Mouse (Mus musculus) lung, adult 2 months (tissue): ENCODE data around the gene Slc38a3. TPM values are rescaled to one million over a fixed set of nuclear protein-coding genes. Genes with fewer than 3 reads are reported as not detected.

Experiments used
- DNase-seq: peaks from one replicate; pipeline ENCODE4 v3.0.0; 2022
- H3K4me1 ChIP-seq: fragments of 200-500 bp; 2 replicates; pipeline ENCODE4 v1.6.1; 2011; ENCODE audit warnings: low read length; ENCODE audit not compliant: control insufficient read depth, insufficient read depth
- H3K4me3 ChIP-seq: fragments of 200-500 bp; replicated peaks from 2 replicates; pipeline ENCODE3; 2011; ENCODE audit warnings: low read depth, mild to moderate bottlenecking, control low read depth, low read length; ENCODE audit errors: extremely low read depth
- CTCF ChIP-seq: fragments of 200-500 bp; IDR thresholded peaks from 2 replicates; pipeline ENCODE4 v1.5.1; 2011; ENCODE audit warnings: mild to moderate bottlenecking, low read length, control low read depth; ENCODE audit not compliant: insufficient read depth
- POLR2A ChIP-seq: fragments of 200-500 bp; IDR thresholded peaks from 2 replicates; pipeline ENCODE4 v1.6.1; 2011; ENCODE audit warnings: low read depth, mild to moderate bottlenecking, control low read depth, low read length, borderline replicate concordance; ENCODE audit errors: extremely low read depth
- WGBS: fragments of 180-500 bp; shearing (Covaris S2); methylation state at CpG from one replicate; pipeline ENCODE4 v1.1.7; 2018; 5-methylcytosine and 5-hydroxymethylcytosine counted together
- polyA plus RNA-seq: library from polyadenylated mRNA; depleted of rRNA; stranded (reverse); fragments of >200 nt; gene quantifications from 2 replicates; pipeline ENCODE4 v1.2.3, GENCODE M21; 2012

Slc38a3 gene
- polyA plus RNA-seq, 1 experiment: 16.1 TPM

DNA sequence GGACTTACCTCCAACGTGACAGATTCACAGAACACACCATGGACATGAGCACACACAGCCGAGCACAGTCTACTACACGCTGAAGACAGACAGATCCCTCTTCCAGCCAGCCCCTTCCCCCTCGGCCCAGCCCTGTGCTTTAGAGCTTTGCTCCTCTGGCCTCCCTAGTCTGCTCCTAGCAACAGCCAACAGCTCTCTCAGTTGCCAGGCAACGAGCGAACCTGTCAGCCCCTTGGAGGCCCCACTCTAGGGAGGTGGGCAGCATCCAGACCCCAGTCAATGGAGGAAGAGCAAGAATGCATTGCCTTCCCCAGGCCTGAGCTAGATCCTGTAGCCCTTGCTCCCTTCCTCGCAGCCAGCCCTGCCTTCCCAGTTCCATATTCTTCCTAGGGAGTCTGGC is 32.3 kb downstream of the Slc38a3 start:
- Histone ChIP-seq H3K4me1 (peaks cover 18% of the 10 kb centered on the region), H3K4me3 (no peak overlapping the region)
- 68% methylated on average over 7 of the region's 7 CpGs for WGBS
- no peak for DNase-seq
- no peak for TF ChIP-seq CTCF
- TF ChIP-seq POLR2A: no peak

DNA sequence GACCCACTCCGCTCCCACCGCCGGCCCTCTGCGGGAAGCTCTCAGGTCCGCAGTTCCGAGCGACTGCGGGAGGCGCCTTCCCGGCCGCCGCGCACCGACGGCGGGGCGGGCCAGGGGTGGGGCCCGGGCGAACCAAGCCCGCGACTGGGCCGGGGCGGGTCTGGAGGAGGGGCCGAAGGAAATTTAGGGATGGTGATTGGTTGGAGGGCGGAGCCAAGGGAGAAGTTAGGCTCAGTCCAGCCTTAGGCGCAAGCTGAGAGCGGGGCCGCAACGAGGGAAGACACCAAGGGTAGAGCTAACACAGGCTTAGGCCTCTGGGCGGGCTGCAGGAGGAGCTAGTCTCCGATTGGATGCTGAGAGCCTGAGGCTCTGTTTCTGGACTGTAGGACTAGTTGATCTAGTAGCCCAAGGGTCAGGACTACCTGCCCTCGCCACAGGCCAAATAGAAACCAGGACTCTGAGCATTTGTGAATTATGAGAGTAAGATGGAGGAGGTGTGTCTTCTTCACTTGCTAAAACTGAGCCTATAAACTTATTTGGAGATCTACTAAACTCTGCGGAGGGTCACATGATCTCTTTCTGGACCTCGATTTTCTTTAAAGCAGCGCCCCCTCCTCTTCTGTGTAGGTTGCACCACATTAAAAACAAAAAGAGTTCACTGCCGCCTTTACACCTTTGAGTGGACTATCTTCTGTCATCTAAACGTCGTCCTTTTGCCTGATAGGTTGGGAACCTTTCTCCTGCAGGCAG is 33.9 kb downstream of the Slc38a3 start, which contains the start of gene Gnai2:
TSS of gene Gnai2 (minus strand) at position 89 of the 750 bp plus-strand sequence.
- peak; percentile 79 for TF ChIP-seq POLR2A
- no peak for TF ChIP-seq CTCF
- Histone ChIP-seq H3K4me3 (peak within 1 kb of the TSS; percentile 87), H3K4me1 (peaks cover 31% of the 10 kb centered on the region)
- WGBS: 5% methylated on average over 38 of the region's 38 CpGs
- DNase-seq: peak; percentile 98

DNA sequence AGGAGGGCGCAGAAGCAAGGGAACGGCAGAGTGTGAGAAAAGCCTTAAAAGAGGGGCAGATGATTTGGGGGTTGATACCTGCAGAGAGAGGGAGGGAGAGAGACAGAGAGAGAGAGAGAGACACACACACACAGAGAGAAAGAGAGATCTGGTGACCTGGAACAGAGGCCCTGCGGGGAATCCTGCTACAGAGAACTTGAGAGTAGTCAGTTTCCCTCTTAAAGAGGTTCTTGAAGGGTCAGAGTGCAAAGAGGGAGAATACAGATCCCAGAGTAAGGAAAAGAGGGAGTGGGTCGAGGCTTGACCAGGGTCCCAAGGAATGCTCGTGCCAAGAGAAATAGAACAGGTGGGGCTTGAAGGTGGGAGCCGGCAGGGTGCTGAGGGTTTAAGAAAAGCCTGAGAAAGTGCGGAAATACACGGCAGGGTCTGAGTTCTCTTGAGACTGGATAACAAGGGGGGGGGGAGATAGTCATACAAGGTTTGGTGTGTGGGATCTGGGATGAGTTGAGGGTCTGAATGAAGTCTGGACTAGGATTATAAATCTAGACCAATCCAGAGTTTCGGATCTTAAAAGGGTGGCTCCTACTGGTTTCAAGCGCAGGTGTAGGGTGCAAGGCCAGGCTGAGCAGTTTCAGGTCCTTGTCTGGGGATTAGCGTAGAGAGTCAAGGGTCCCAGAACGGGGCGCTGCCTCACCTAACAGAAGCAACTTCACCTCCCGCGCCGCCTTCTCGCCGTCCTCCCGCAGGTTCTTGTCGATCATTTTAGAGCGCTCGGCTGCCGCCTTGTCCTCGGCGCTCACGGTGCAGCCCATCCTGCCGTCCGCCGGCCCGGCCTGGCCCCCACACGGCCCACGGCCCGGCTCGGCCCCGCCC is 34.7 kb downstream of the Slc38a3 start:
- under 1% methylated on average over 35 of the region's 35 CpGs for WGBS
- no peak for DNase-seq
- Histone ChIP-seq H3K4me1 (peaks cover 36% of the 10 kb centered on the region), H3K4me3 (peak overlapping the region; percentile 87)
- TF ChIP-seq POLR2A (no peak), CTCF (no peak)

DNA sequence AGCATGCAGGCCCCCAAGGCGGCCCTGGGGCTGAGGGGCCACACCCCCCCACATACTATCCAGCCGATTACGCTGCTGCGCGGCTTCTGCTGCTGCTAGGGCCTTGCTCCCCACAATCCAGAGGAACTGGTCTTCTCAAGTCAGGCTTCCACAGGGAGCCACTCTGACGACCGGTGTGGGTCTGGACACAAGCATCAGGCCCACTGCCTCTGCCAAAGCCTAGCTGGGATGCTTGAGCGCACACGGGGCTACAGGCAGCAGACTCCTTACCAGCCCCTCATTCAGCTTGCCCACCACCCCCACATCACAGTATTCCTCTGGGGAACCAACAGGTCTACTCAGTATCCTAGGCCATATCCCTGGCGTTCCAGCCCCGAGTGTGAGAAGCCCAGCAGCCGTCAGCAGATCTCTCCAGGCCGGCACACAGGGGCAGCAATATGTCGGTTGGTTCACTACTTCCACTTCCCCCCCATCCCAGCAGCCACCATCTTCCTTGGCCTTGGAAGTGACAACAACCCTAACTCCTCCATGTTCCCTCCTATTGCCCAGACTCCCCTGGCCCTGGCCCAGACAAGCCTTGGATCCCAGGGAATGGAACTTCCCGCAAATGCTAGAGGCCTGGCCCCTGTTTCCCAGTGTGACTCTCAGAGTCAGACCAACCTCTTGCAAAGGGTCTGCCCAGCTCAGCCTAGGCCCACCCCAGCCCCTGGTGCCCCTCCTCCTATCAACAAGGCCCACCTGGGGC is 35.5 kb downstream of the Slc38a3 start:
- TF ChIP-seq POLR2A (0 out of 2 replicates have a peak, but pooled peaks have one; percentile 6), CTCF (no peak)
- WGBS: under 1% methylated on average over 15 of the region's 15 CpGs
- Histone ChIP-seq H3K4me3 (peak overlapping the region; percentile 87), H3K4me1 (peaks cover 45% of the 10 kb centered on the region)
- no peak for DNase-seq

DNA sequence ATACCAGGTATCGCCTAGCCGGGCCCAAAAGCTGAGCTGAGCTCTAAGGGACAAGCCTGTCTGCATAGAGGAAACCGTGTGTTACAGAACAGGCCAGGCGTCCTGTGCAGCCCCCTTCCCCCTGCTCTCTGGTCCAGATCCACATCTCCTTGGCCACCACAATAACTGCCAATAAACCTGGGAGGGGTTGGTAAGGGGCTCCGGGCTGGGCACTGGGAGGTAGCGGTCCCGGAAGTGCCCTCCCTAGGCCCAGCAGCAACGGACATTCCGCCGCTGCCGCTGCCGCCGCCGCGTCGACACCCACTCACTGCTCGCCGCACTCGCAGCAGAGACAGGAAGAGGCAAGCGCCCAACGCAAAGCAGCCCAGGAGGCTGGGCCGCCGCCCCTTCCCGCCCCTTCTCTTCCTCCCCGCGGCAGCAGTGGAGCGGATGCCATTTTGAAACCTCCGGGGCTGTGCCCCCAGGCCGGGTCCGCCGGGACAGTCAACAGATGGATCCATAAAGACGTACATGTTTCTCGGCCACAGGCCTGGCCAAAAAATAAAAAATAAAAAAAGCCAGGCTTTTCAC is 36.2 kb downstream of the Slc38a3 start:
- 1% methylated on average over 33 of the region's 33 CpGs for WGBS
- peak overlapping the region; percentile 87 for H3K4me3 ChIP-seq
- peak; percentile 83 for DNase-seq
- H3K4me1 ChIP-seq: peaks cover 51% of the 10 kb centered on the region
- TF ChIP-seq CTCF (no peak), POLR2A (peak; percentile 83; the same call in 1 of the 2 replicates)

DNA sequence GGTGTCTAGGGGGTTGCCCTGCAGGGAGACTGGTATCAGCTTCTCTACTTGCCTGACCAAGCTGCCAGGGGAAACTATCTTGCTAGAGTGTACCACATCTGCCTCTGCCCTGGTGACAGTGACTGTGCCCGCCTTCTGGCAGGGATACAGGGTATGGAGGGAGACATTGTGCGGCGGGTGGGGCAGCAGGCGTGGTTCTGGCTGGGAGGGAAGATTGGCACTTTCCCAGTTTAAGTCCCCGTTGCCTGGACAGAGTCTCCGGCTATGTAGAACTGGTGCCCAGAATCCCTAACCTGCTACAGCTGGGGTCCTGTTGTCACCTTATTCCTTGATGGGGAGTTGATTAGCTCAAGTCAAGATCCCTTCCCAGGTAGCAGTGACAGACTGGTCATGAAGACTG is 36.9 kb downstream of the Slc38a3 start:
- WGBS: 15% methylated on average over 6 of the region's 6 CpGs
- TF ChIP-seq POLR2A: peak; percentile 20; the same call in 1 of the 2 replicates
- TF ChIP-seq CTCF: no peak
- DNase-seq: peak; percentile 60
- H3K4me1 ChIP-seq: peaks cover 58% of the 10 kb centered on the region
- H3K4me3 ChIP-seq: peak overlapping the region; percentile 87

DNA sequence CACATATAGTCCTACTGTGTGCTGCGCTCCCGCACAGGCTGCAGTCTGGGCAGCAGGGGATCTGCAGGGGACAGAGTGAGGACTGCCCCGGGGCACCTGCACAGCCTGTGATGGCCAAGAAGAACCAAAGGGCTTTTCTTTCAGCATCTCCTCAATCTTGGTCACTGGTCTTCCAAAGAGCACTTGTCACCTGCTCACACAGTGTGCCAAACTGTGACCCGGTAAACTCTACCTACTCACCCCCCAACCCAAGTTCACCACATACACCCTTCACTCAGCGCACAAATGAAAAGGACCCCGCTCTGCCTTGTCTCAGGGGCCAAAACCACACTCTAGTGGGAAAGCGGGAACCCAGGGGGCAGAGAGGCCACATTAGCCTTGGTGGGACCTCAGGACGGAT is 37.5 kb downstream of the Slc38a3 start:
- no peak for TF ChIP-seq POLR2A
- Histone ChIP-seq H3K4me3 (no peak overlapping the region), H3K4me1 (peaks cover 60% of the 10 kb centered on the region)
- 80% methylated on average over 8 of the region's 8 CpGs for WGBS
- no peak for DNase-seq

DNA sequence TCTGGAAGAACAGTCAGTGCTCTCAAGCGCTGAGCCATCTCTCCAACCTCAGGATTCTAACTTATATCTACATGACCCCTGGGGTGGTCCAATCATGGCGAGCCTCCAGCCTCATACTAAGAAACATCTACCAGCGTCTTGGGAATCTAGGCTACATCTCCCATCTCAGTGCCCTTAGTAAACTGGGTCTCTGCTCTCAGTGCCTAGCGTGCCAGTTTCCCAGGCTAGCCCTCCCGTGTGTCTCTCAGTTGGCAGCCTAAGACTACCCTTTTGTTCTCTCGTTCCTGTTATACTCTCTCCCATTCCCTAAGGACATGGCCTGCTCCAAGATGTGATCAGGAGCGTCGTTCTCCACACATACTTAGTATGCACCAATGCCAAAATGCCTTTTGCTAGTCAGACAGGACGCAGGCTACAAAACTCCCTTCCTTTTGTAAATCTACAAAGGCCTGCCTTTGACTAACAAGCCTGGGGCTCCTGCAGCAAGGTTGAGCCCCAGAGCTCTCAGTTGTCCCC is 38.0 kb downstream of the Slc38a3 start:
- no peak for DNase-seq
- peaks cover 65% of the 10 kb centered on the region for H3K4me1 ChIP-seq
- WGBS: 45% methylated on average over 9 of the region's 9 CpGs
- TF ChIP-seq CTCF: no peak
- TF ChIP-seq POLR2A: no peak
- no peak overlapping the region for H3K4me3 ChIP-seq

DNA sequence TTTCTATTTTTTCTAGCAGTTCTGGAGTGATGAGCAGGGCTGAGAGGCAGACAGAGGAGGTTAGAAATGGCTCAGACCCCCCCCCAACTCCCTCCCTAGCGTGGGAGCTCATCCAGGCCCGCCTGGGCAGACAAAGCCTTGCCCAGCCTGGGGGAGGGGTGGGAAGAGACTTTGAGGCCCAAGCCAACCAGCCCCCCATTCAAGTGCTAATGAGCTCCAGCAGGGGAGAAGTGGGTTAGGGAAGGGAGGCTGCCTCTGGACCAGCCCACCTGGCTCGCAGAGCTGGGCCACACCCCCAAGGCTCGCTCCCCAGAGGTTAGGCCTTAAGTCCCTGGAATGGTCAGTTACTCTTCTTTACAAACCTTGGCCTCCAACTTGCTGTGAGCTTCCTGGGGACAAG is 38.8 kb downstream of the Slc38a3 start:
- 9% methylated on average over 4 of the region's 4 CpGs for WGBS
- Histone ChIP-seq H3K4me1 (peaks cover 66% of the 10 kb centered on the region), H3K4me3 (no peak overlapping the region)
- TF ChIP-seq CTCF (no peak), POLR2A (no peak)
- DNase-seq: peak; percentile 13
